Mouse (Mus musculus) forebrain, embryonic 14.5 days (tissue): ENCODE measurements at regions not wholly inside any gene's neighbourhood (a gene's known extent, or its start where the extent isn't known, plus 50 kb on each side); places are given as distances from the start of the nearest gene placed in this dataset.

Experiments
- ATAC-seq: fragments of 200-750 bp; cut with Nextera tagmentation; 2 replicates; pipeline ENCODE4 v1.8.0; 2017; ENCODE audit warnings: mild to moderate bottlenecking, moderate library complexity
- DNase-seq: peaks from one replicate; pipeline ENCODE4 v3.0.0-alpha.2; 2015; ENCODE audit warnings: low spot score
- H3K27ac ChIP-seq: fragments of 300-500 bp; sonication (generic); 2 replicates; pipeline ENCODE4 v1.5.1; 2014; ENCODE audit warnings: low read depth, mild to moderate bottlenecking, control low read depth, low read length, moderate library complexity
- H3K27me3 ChIP-seq: fragments of 300-500 bp; sonication (generic); replicated peaks from 2 replicates; pipeline ENCODE4 v1.6.1; 2014; ENCODE audit warnings: low read length, control low read depth, mixed read lengths; ENCODE audit not compliant: control insufficient read depth, insufficient read depth
- H3K36me3 ChIP-seq: fragments of 300-500 bp; sonication (generic); 2 replicates; pipeline ENCODE4 v1.6.1; 2014; ENCODE audit warnings: low read length, control low read depth; ENCODE audit not compliant: control insufficient read depth, insufficient read depth
- H3K4me1 ChIP-seq: fragments of 300-500 bp; sonication (generic); 2 replicates; pipeline ENCODE4 v1.6.1; 2014; ENCODE audit warnings: antibody characterized with exemption, low read length, control low read depth; ENCODE audit not compliant: control insufficient read depth, insufficient read depth
- H3K4me2 ChIP-seq: fragments of 300-500 bp; sonication (generic); 2 replicates; pipeline ENCODE4 v1.6.1; 2014; ENCODE audit warnings: mild to moderate bottlenecking, control low read depth, low read length
- H3K4me3 ChIP-seq: fragments of 300-500 bp; sonication (generic); 2 replicates; pipeline ENCODE4 v1.5.1; 2014; ENCODE audit warnings: low read depth, low read length, control low read depth
- H3K9ac ChIP-seq: fragments of 300-500 bp; sonication (generic); 2 replicates; pipeline ENCODE4 v1.6.1; 2014; ENCODE audit warnings: mild to moderate bottlenecking, low read length, control low read depth, moderate library complexity
- H3K9me3 ChIP-seq: fragments of 300-500 bp; sonication (generic); replicated peaks from 2 replicates; pipeline ENCODE4 v1.6.1; 2016; ENCODE audit warnings: low read length, control low read depth, mixed read lengths; ENCODE audit not compliant: control insufficient read depth
- WGBS: fragments of 180-500 bp; shearing (Covaris S2); extraction: QIAGEN DNeasy Blood & Tissue Kit; methylation state at CpG from one replicate; pipeline ENCODE4 v1.1.7; 2014; 5-methylcytosine and 5-hydroxymethylcytosine counted together

DNA sequence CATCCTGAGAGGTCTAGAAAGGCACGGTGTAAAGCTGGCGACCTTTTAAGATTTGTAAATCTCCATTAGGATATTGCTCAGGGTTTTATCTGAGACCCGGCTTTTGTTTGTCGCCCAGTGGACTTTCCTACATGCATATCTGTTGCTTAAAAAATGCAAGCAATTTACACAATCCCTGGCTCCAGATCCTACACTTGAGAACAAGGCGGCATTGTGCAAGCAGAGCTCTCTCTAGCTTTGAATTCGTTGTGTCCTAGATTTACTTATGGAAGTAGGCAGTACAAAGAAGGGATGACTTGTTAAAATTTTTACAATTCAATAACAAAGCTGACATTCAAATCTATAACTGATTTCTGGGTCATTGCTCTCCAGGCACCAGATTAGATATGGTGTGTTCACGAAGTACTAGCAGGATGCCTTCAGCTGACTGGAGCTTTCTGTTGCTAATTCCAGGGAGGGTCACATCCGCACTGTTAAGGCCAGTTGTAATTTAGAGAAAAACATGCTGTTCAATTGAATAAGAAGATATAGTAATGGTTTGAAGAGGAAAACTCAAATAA, 62.2 kb upstream of the Teddm2 start:
- Histone ChIP-seq H3K9me3 (no peaks in the 10 kb centered on the region), H3K27ac (no peak overlapping the region), H3K27me3 (no peaks in the 10 kb centered on the region), H3K4me3 (no peak overlapping the region), H3K4me1 (no peaks in the 10 kb centered on the region; the same call in 1 of the 2 replicates), H3K4me2 (no peak overlapping the region), H3K9ac (no peak overlapping the region), H3K36me3 (no peaks in the 10 kb centered on the region)
- WGBS: 48% methylated on average over 8 of the region's 8 CpGs
- DNase-seq: peak; percentile 7
- ATAC-seq: no peak

DNA sequence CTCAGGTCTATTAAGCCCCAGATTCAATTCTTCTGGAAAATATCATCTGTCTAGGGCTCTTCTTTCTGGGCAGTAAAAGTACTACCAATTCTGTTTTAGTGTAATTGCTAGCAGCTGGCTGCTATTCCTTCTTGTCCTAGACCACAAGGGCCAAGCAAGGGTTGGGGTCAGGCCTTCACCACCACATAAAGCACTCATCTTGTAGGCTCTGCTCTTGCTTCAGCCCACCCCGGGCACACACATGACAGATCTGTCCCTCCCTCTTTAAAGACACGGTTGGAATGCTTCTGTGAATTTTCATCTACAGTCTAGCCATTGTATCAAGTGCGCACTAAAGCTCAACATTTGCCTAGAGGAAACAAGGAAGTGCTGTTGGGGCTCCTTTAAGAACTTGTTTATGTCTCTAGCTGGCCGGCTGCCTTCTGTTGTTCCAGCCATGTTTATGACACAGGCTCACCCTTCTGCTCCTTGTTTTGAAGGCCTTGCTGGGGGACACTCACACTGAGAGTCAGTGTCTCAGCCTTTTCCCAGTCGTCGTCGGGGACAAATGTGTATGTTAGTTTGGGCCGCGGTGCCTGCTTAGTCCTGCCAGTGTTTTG, 63.8 kb upstream of the Teddm2 start:
- Histone ChIP-seq H3K9me3 (no peaks in the 10 kb centered on the region), H3K27me3 (no peaks in the 10 kb centered on the region), H3K4me2 (no peak overlapping the region), H3K4me3 (no peak overlapping the region), H3K36me3 (no peaks in the 10 kb centered on the region), H3K9ac (no peak overlapping the region), H3K27ac (no peak overlapping the region), H3K4me1 (no peaks in the 10 kb centered on the region; the same call in 1 of the 2 replicates)
- no peak for DNase-seq
- WGBS: 82% methylated on average over 9 of the region's 9 CpGs
- ATAC-seq: no peak

DNA sequence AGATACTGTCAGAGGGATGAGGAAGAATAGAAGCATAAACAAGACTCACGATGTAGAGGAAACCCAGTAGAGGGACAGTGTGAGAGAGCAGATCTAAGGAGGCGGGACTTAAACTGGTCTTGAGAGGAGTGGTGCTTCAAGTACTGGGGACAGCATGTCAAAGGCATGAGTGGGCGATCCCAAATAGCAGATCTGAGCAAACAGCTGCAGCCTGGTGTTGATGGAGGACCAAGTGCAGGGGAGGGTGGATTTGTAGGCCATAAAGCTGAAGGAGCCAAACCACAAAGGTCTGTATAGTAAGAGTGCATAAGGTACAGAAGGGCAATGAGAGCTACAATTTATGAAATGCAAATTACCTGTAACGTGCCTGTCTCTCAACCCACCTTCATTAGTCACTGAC, 69.4 kb upstream of the Teddm2 start:
- WGBS: 86% methylated on average over 4 of the region's 4 CpGs
- ATAC-seq (no peak), DNase-seq (no peak)
- Histone ChIP-seq H3K27ac (no peak overlapping the region), H3K36me3 (no peaks in the 10 kb centered on the region), H3K9ac (no peak overlapping the region), H3K27me3 (no peaks in the 10 kb centered on the region), H3K4me2 (no peak overlapping the region), H3K4me3 (no peak overlapping the region), H3K4me1 (peaks cover 3% of the 10 kb centered on the region; the same call in 1 of the 2 replicates), H3K9me3 (no peaks in the 10 kb centered on the region)

DNA sequence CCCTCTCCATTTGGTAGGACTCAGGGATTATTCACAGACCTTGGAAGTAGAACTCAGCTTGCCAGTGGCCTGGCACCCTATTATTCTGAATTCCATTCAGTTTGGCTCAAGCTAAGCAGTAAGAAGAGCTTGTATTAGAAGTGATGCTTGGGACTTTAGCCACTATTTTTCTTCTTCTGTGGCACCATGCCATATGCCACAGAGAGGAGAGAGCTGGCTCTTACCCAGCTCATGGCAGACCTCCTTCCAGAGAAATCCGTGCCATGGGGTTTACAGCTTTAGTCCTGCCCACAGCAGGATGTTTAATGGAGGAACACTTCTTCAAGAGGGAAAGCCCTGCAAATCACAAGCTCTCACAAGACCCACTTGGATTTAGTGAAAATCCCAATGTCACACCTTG, 74.3 kb upstream of the Teddm2 start:
- peak; percentile 26 for DNase-seq
- WGBS: 38% methylated on average over 1 of the region's 1 CpGs

DNA sequence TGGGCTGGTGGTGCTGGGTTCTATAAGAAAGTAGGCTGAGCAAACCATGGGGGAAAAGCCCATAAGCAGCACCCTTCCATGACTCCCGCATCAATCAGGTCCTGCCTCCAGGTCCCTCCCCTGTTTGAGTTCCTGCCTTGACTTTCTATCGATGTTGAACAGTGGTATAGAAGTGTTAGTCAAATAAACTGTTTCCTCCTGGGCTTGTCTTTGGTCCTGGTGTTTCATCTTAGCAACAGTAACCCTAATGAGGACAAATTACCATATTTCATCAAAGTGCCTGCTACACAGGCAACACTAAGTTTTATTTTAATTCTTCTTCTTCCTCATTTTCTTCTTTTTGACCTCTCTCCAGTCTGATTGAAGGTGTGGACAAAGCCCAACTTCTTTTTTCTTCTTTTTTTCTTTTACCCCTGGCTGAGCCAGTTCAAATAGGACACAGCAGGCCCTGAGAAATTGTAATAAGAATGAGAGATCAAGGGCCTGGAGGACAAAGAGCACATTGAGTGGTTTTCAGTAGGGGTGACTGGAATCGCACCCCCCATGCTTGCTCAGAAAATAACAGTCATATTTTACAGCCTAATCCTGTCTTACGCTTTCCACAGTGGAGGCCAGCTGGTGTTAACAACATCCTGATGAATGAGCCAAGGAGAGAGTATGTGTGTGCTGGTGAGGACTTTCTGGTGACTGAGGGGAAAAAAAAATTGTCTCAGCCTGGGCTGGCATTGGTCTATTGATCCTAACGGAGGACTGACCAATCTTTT, 78.1 kb upstream of the Teddm2 start:
- DNase-seq: peak; percentile 68

More for the DNA sequence above, 74.3 kb upstream of the Teddm2 start:
- no peaks in the 10 kb centered on the region for H3K27me3 ChIP-seq
- H3K27ac ChIP-seq: no peak overlapping the region
- no peak overlapping the region for H3K4me2 ChIP-seq
- no peak overlapping the region for H3K9ac ChIP-seq
- no peaks in the 10 kb centered on the region for H3K36me3 ChIP-seq
- H3K9me3 ChIP-seq: no peaks in the 10 kb centered on the region
- ATAC-seq: no peak
- H3K4me3 ChIP-seq: no peak overlapping the region
- H3K4me1 ChIP-seq: peaks cover 7% of the 10 kb centered on the region; the same call in 1 of the 2 replicates

DNA sequence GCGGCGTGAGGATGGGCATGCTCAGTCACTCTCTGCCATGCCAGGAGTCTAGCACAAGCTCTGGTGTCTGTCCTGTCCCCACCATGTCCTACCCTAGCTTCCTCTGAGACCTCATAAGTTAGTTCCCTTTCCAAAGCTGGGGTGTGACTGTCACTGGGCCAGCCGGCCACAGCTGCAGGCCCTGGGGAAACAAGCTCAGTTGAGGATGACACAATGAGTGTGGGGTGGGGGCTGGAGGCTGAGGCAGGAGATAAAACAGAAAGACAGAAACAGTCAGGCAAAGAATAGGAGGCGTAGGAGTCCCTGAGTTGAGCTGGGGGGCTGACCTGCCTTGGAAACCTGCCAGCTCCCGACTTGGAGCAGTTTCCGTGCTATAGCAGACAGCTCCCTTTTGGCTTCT, 80.9 kb upstream of the Teddm2 start:
- no peak for DNase-seq
- H3K27me3 ChIP-seq: no peaks in the 10 kb centered on the region
- ATAC-seq: no peak
- no peak overlapping the region for H3K9ac ChIP-seq
- WGBS: 69% methylated on average over 6 of the region's 6 CpGs
- no peak overlapping the region for H3K27ac ChIP-seq
- H3K9me3 ChIP-seq: no peaks in the 10 kb centered on the region
- H3K36me3 ChIP-seq: no peaks in the 10 kb centered on the region
- H3K4me1 ChIP-seq: peaks cover 4% of the 10 kb centered on the region; the same call in 1 of the 2 replicates
- H3K4me2 ChIP-seq: no peak overlapping the region
- no peak overlapping the region for H3K4me3 ChIP-seq

More for the DNA sequence above, 78.1 kb upstream of the Teddm2 start:
- H3K9me3 ChIP-seq: no peaks in the 10 kb centered on the region
- H3K27ac ChIP-seq: no peak overlapping the region
- no peak overlapping the region for H3K4me2 ChIP-seq
- WGBS: 4% methylated on average over 5 of the region's 5 CpGs
- no peaks in the 10 kb centered on the region for H3K36me3 ChIP-seq
- peaks cover 7% of the 10 kb centered on the region; the same call in 1 of the 2 replicates for H3K4me1 ChIP-seq
- no peaks in the 10 kb centered on the region for H3K27me3 ChIP-seq
- ATAC-seq: peak; percentile 71; the same call in 1 of the 2 replicates
- H3K9ac ChIP-seq: no peak overlapping the region
- no peak overlapping the region for H3K4me3 ChIP-seq

DNA sequence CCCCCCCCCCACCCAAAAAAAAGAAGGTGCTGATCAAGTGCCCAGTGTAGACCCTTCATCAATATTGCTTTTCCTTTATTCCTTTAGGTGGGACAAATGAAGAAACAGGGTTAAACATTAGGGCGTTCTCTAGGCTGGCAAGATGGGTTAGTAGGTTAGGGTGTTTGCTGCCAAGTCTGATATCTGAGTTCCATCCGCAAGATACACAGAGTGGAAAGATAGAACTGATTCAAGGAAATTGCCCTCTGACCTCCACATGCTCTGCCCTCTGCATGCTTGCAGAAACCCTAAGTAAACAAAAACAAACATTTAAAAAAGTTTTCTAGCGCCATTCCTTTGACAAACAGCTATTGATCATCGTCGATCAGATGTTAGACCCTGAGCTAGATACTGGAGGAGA, 85.6 kb upstream of the Teddm2 start:
- no peak overlapping the region for H3K9ac ChIP-seq
- 94% methylated on average over 5 of the region's 5 CpGs for WGBS
- no peak overlapping the region for H3K4me3 ChIP-seq
- no peaks in the 10 kb centered on the region for H3K9me3 ChIP-seq
- H3K4me1 ChIP-seq: no peaks in the 10 kb centered on the region
- ATAC-seq (no peak), DNase-seq (no peak)
- no peak overlapping the region for H3K4me2 ChIP-seq
- H3K36me3 ChIP-seq: no peaks in the 10 kb centered on the region
- no peaks in the 10 kb centered on the region for H3K27me3 ChIP-seq
- no peak overlapping the region for H3K27ac ChIP-seq

DNA sequence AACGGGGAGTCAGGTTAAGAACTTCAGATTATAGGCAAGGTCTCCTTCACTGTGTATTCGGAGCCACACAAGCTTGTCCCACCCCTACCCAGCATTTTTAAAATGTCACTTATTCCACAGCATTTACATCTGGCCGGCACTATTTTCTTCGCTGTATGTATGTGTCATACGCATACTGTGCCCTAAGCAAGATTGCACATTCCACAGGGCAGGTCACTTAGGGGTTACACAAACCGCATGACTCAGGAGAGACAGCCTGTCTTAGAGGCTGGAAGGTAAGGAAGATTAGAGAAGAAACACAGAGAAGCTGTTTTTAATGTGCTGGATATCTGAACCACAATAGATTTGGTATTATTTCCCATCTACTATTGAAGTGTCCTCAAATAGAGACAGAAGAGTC, 86.6 kb upstream of the Teddm2 start:
- H3K9me3 ChIP-seq: no peaks in the 10 kb centered on the region
- H3K4me2 ChIP-seq: no peak overlapping the region
- ATAC-seq (no peak), DNase-seq (no peak)
- WGBS: 93% methylated on average over 6 of the region's 6 CpGs
- no peak overlapping the region for H3K4me3 ChIP-seq
- H3K36me3 ChIP-seq: no peaks in the 10 kb centered on the region
- no peak overlapping the region for H3K27ac ChIP-seq
- H3K4me1 ChIP-seq: no peaks in the 10 kb centered on the region
- H3K9ac ChIP-seq: no peak overlapping the region
- H3K27me3 ChIP-seq: no peaks in the 10 kb centered on the region

DNA sequence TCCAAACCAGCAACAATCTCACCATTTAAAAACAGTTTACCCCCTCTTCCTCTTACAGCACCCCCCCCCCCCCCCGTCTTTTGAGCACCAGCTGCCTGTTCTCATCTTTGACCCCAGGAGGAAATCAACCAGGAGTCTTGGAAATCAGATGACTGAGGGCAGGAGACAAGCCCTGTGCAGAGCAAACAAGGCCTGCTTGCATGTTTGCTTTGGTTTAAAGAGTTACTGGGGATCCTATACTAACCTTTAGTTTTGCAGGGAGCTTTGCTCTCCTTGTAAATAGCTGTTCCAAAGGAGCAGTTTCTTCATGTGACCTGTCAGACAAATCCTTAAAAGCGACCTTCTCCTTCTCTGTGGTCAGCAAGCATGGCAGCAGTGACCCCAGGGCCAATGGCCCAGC, 88.3 kb upstream of the Teddm2 start:
- Histone ChIP-seq H3K9ac (no peak overlapping the region), H3K27ac (no peak overlapping the region), H3K36me3 (no peaks in the 10 kb centered on the region), H3K4me1 (no peaks in the 10 kb centered on the region), H3K27me3 (no peaks in the 10 kb centered on the region), H3K4me2 (no peak overlapping the region), H3K4me3 (no peak overlapping the region), H3K9me3 (no peaks in the 10 kb centered on the region)
- 73% methylated on average over 2 of the region's 2 CpGs for WGBS
- DNase-seq: no peak
- ATAC-seq: no peak
